Mouse (Mus musculus) embryonic facial prominence, embryonic 14.5 days (tissue): Measurements from ENCODE around the gene Atp5b. TPM values are rescaled to one million over a fixed set of nuclear protein-coding genes. Genes with fewer than 3 reads are reported as not detected.
A peak's percentile ranks its signal among the peaks of the same experiment; 100 is the strongest.

Experiments used
- ATAC-seq: fragments of 200-750 bp; cut with Nextera tagmentation; 2 replicates; pipeline ENCODE4 v1.8.0; 2017; ENCODE audit warnings: low read depth, moderate number of reproducible peaks, moderate TSS enrichment
- DNase-seq: peaks from one replicate; pipeline ENCODE4 v3.0.0-alpha.2; 2015; ENCODE audit warnings: low spot score
- H3K27ac ChIP-seq: fragments of 300-500 bp; sonication (generic); replicated peaks from 2 replicates; pipeline ENCODE4 v1.5.1; 2014; ENCODE audit warnings: low read depth, mild to moderate bottlenecking, low read length, moderate library complexity
- H3K27me3 ChIP-seq: fragments of 300-500 bp; sonication (generic); replicated peaks from 2 replicates; pipeline ENCODE4 v1.6.1; 2014; ENCODE audit warnings: low read length; ENCODE audit not compliant: control insufficient read depth, insufficient read depth
- H3K36me3 ChIP-seq: fragments of 300-500 bp; sonication (generic); 2 replicates; pipeline ENCODE4 v1.6.1; 2014; ENCODE audit warnings: low read length, mixed read lengths; ENCODE audit not compliant: control insufficient read depth, insufficient read depth
- H3K4me1 ChIP-seq: fragments of 300-500 bp; sonication (generic); 2 replicates; pipeline ENCODE4 v1.6.1; 2014; ENCODE audit warnings: antibody characterized with exemption, low read length; ENCODE audit not compliant: control insufficient read depth, insufficient read depth
- H3K4me2 ChIP-seq: fragments of 300-500 bp; sonication (generic); 2 replicates; pipeline ENCODE4 v1.6.1; 2014; ENCODE audit warnings: low read depth, mild to moderate bottlenecking, low read length, moderate library complexity, mixed read lengths
- H3K4me3 ChIP-seq: fragments of 300-500 bp; sonication (generic); 2 replicates; pipeline ENCODE4 v1.5.1; 2014; ENCODE audit warnings: low read depth, mild to moderate bottlenecking, low read length
- H3K9ac ChIP-seq: fragments of 300-500 bp; sonication (generic); 2 replicates; pipeline ENCODE4 v1.6.1; 2014; ENCODE audit warnings: low read depth, mild to moderate bottlenecking, low read length, moderate library complexity, mixed read lengths
- H3K9me3 ChIP-seq: fragments of 300-500 bp; sonication (generic); 2 replicates; pipeline ENCODE4 v1.6.1; 2016; ENCODE audit warnings: low read length; ENCODE audit not compliant: control insufficient read depth
- WGBS: fragments of 180-500 bp; shearing (Covaris S2); extraction: QIAGEN DNeasy Blood & Tissue Kit; methylation state at CpG from one replicate; pipeline ENCODE4 v1.1.7; 2014; 5-methylcytosine and 5-hydroxymethylcytosine counted together
- polyA plus RNA-seq: library from polyadenylated mRNA; unstranded; fragments of >200 nt; fragmentation: Nextera tagmentation; extraction: Ambion mirVana; gene quantifications from 2 replicates; pipeline ENCODE4 v1.2.1, GENCODE M21; 2014

The Atp5b gene
- polyA plus RNA-seq, 1 experiment from 2014 or later = 2,210 TPM

GRCm38 (mm10) chr10:128096313-128096692 lies 13.2 kb downstream of the Atp5b start:
- no peak overlapping the region for H3K27ac ChIP-seq
- no peak for ATAC-seq
- 0 out of 2 replicates have a peak, but pooled peaks cover 8% of the 10 kb centered on the region for H3K36me3 ChIP-seq
- WGBS = 14% methylated on average over 4 of the region's 4 CpGs
- H3K27me3 ChIP-seq = no peaks in the 10 kb centered on the region
- peak overlapping the region; percentile 99 for H3K4me3 ChIP-seq
- H3K4me2 ChIP-seq = peak overlapping the region; percentile 88
- H3K4me1 ChIP-seq = peaks cover 32% of the 10 kb centered on the region
- no peak for DNase-seq
- no peaks in the 10 kb centered on the region for H3K9me3 ChIP-seq
- no peak overlapping the region for H3K9ac ChIP-seq

DNA sequence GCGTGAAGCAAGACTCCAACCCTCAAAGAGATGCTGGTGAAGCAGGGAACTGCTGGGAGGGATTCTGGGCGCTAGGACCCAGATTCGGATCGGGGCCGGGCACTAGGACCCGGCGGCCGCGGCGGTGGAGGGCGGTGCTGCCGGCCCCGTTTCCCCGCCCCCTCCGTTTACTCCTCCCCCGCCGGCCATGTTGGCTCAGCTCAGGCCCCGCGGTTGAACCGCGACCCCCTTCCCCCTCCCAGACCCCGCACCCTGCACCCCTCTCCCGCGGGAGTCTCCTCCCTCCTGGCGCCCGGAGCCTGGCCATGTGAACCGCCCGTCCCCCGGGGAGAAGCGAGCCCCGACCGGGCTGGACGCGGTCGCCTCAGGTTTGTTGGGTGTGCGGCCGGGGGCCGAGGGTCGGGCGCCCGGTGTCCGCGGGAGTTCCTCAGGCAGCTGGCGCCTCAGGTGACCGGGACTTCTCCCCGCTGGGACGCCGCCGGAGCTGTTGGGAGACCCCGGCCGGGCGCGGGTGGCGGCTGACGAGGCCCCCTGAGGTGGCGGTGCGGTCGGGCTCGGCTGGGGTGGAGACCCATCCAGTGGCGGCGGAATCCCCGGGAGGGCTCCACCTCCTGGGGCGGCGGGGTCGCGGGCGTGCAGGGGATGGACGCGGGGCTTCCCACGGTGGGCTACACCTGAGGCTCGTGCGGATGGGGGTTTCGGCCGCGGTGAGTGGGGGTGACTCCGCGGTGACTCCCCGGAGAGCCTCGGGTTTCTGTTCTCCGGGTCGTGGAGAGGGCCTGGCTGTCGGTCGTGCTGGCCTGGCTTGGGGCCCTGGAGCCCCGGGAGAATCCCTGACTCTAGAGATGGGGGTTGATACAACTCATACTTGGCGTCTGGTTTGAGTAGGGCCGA lies 13.9 kb downstream of the Atp5b start:
- H3K27ac ChIP-seq = peak overlapping the region; percentile 81
- H3K4me3 ChIP-seq = peak overlapping the region; percentile 99
- WGBS = under 1% methylated on average over 49 of the region's 86 CpGs
- ATAC-seq (peak; percentile 85), DNase-seq (peak; percentile 93)
- 0 out of 2 replicates have a peak, but pooled peaks cover 8% of the 10 kb centered on the region for H3K36me3 ChIP-seq
- H3K9ac ChIP-seq = peak overlapping the region; percentile 94
- no peaks in the 10 kb centered on the region for H3K9me3 ChIP-seq
- peaks cover 26% of the 10 kb centered on the region for H3K4me1 ChIP-seq
- no peaks in the 10 kb centered on the region for H3K27me3 ChIP-seq
- H3K4me2 ChIP-seq = peak overlapping the region; percentile 88

DNA sequence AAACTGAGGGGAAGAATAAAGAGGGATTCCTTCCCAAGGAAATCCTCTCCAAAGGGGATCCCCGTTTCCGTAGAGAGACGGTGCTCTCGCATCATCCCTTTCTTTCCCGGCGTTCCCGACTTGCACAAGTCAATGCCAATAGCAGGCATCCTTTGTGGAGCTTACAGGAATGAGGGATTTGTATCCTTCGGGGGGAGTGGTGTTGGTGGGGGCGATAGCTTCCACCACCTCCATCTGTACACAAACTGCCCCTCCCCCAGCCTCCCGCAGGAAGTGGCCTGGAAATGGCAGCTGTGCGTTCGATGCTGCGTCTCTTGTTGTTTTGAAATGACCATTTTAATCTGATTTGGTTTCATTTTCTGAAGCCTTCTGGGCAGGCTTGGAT lies 14.5 kb downstream of the Atp5b start:
- peak overlapping the region; percentile 88 for H3K4me2 ChIP-seq
- peak overlapping the region; percentile 99 for H3K4me3 ChIP-seq
- H3K9ac ChIP-seq = peak overlapping the region; percentile 94
- DNase-seq = peak; percentile 60
- H3K4me1 ChIP-seq = peaks cover 25% of the 10 kb centered on the region
- H3K27me3 ChIP-seq = no peaks in the 10 kb centered on the region
- peak overlapping the region; percentile 81 for H3K27ac ChIP-seq
- under 1% methylated on average over 13 of the region's 13 CpGs for WGBS
- H3K36me3 ChIP-seq = 0 out of 2 replicates have a peak, but pooled peaks cover 10% of the 10 kb centered on the region
- no peak for ATAC-seq
- no peaks in the 10 kb centered on the region for H3K9me3 ChIP-seq

DNA sequence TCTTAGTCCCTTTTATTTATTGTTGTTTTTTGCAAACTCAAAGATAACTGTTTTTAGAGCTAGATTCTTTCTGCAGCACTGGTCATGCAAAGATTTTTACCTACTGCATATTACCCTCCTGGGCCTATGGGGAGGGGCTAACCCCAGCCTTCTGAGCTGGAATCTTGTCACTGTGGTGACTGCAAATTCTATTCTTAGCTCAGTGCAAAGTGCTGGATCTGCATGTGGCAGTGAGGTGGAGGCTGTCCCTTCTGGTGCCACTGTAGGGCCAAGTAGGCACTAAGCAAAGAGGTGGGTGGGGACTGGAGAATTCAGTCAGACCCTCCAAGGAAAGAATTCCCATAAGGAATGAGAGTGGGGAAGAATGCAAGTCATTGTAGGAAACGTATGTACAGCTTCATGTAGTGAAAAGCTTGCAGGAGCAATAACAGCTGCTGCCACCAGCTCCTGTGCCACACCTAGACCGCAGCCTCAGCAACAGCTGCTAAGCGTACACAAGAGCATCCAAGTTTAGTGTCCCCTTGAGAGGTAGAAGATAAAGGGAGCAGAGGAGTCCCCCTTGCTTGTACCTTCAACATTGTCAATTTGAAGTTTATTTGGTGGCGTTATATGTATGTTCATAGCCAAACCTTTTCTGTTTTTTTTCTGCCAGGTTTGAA lies 27.2 kb downstream of the Atp5b start:
- Histone ChIP-seq H3K27ac (no peak overlapping the region), H3K36me3 (peaks cover 65% of the 10 kb centered on the region), H3K4me2 (no peak overlapping the region), H3K4me1 (no peaks in the 10 kb centered on the region), H3K4me3 (no peak overlapping the region), H3K9ac (no peak overlapping the region), H3K27me3 (no peaks in the 10 kb centered on the region), H3K9me3 (no peaks in the 10 kb centered on the region)
- ATAC-seq (no peak), DNase-seq (no peak)
- 81% methylated on average over 4 of the region's 4 CpGs for WGBS

GRCm38 (mm10) chr10:128111227-128111626 lies 28.2 kb downstream of the Atp5b start:
- no peak overlapping the region for H3K4me3 ChIP-seq
- H3K9ac ChIP-seq = no peak overlapping the region
- no peaks in the 10 kb centered on the region for H3K9me3 ChIP-seq
- H3K4me1 ChIP-seq = no peaks in the 10 kb centered on the region
- no peak overlapping the region for H3K27ac ChIP-seq
- peaks cover 75% of the 10 kb centered on the region for H3K36me3 ChIP-seq
- ATAC-seq = peak; percentile 47; the same call in 1 of the 2 replicates
- no peaks in the 10 kb centered on the region for H3K27me3 ChIP-seq
- DNase-seq = peak; percentile 44
- H3K4me2 ChIP-seq = no peak overlapping the region

DNA sequence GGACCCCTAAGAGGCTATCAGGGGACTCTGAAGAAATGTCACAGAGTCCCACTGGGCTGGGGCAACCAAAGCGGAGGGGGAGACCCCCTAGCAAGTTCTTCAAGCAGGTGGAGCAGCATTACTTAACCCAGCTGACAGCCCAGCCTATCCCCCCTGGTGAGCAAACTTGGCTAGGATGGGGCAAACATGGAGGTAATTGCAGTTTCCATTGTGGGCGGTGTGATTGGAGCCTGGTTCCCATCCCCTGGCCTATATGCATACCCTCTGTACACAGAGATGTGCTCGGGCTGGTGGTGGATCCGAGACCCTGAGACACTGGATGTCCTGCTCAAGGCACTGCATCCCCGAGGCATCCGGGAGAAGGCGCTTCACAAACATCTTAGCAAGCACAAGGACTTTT lies 40.8 kb downstream of the Atp5b start:
- H3K4me3 ChIP-seq = no peak overlapping the region
- no peak for DNase-seq
- no peaks in the 10 kb centered on the region for H3K4me1 ChIP-seq
- no peak overlapping the region for H3K27ac ChIP-seq
- H3K27me3 ChIP-seq = no peaks in the 10 kb centered on the region
- H3K9ac ChIP-seq = no peak overlapping the region
- H3K9me3 ChIP-seq = no peaks in the 10 kb centered on the region
- no peak overlapping the region for H3K4me2 ChIP-seq
- no peak for ATAC-seq
- peaks cover 95% of the 10 kb centered on the region for H3K36me3 ChIP-seq
- WGBS = 91% methylated on average over 7 of the region's 7 CpGs

- DNase-seq = no peak
- Histone ChIP-seq H3K9ac (no peak overlapping the region), H3K4me3 (no peak overlapping the region), H3K27ac (no peak overlapping the region), H3K9me3 (no peaks in the 10 kb centered on the region), H3K36me3 (peaks cover 92% of the 10 kb centered on the region), H3K4me1 (no peaks in the 10 kb centered on the region), H3K27me3 (no peaks in the 10 kb centered on the region), H3K4me2 (no peak overlapping the region)
- ATAC-seq = no peak
- WGBS = 93% methylated on average over 9 of the region's 9 CpGs
Observed at GRCm38 (mm10) chr10:128124831-128125230, 41.8 kb downstream of the Atp5b start.

DNA sequence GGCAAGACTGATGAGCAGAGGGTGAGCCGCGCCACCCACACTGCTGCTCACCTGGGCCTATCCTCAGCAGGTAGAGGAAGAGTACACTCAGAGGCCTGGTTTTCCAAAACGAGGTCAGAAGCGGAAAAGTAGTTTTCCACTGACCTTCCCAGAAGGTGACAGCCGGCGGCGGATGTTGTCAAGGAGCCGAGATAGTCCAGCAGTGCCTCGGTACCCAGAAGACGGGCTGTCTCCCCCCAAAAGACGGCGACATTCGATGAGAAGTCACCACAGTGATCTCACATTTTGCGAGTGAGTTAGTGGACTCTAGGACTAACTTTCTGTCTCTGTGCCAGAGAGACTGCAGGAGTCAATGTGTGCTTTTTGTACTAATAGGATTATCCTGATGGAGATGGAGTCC lies 42.9 kb downstream of the Atp5b start:
- Histone ChIP-seq H3K4me1 (no peaks in the 10 kb centered on the region), H3K4me3 (no peak overlapping the region), H3K27me3 (no peaks in the 10 kb centered on the region), H3K9me3 (no peaks in the 10 kb centered on the region), H3K36me3 (peaks cover 91% of the 10 kb centered on the region), H3K9ac (no peak overlapping the region), H3K27ac (no peak overlapping the region), H3K4me2 (no peak overlapping the region)
- DNase-seq = no peak
- ATAC-seq = no peak
- WGBS = 93% methylated on average over 14 of the region's 14 CpGs
